Mouse (Mus musculus): ENCODE results near the gene Ctnnb1. TPM values are rescaled to one million over a fixed set of nuclear protein-coding genes. Genes with fewer than 3 reads are reported as not detected.

Gene Ctnnb1
- polyA plus RNA-seq, 1 experiment from 2014 or later = 629 TPM

DNA sequence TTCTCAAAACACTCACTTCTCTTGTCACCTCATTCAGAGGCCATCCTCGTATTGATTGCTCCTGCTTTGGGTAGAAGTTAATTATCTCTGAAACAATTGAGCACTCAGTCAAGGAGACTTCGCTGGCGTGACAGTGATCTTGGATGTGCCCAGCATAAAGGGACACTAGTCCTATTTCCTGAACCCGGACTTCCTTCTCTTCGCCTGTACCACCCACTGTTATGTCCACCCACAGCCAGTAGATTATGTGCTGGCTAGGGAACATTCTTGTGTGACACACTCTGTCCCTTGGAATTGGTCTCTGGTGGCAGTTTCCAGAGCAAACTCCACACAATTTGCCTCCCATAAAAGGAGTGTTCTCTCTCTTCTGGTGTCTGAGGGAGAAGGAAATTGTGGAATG, 32.5 kb upstream of the Ctnnb1 start:
- Histone ChIP-seq H3K4me1 (replicated peaks; ENCODE audit: control insufficient read depth, insufficient read depth, low read length) (peaks cover 19% of the 10 kb centered on the region), H3K27me3 (replicated peaks; ENCODE audit: control insufficient read depth, insufficient read depth, low read length) (no peaks in the 10 kb centered on the region), H3K9me3 (ENCODE audit: control insufficient read depth, low read length) (no peaks in the 10 kb centered on the region), H3K36me3 (ENCODE audit: control insufficient read depth, insufficient read depth, low read length) (no peaks in the 10 kb centered on the region), H3K27ac (ENCODE audit: low read depth) (no peak overlapping the region), H3K9ac (ENCODE audit: low read length) (no peak overlapping the region), H3K4me3 (ENCODE audit: low read depth, low read length) (no peak overlapping the region), H3K4me2 (ENCODE audit: low read length) (no peak overlapping the region)
- ATAC-seq (replicated peaks; ENCODE audit: low FRiP score, low TSS enrichment, low read depth) (no peak), DNase-seq (ENCODE audit: low spot score) (no peak)
- WGBS = 66% methylated on average over 5 of the region's 5 CpGs

DNA sequence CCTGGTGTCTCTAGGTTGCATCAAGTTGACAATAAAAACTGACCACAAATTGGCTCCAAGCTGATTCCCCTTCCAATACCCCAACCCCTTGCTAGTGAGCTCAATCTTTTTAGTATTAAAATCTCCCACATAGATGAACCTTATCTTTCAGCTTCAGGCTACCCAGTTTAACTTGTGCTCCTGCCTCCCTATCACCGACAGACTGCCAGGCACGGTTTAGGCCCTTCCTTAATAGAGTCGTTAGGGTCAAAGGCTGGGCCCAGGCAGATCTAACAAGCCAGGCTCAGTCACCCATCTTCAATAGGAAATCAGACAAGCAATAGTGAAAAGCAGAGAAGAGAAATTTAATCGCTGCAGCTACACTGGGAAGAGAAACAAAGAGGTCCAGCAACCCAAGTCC, 31.7 kb upstream of the Ctnnb1 start:
- no peak for DNase-seq (ENCODE audit: low spot score)
- peaks cover 19% of the 10 kb centered on the region for H3K4me1 ChIP-seq (replicated peaks; ENCODE audit: control insufficient read depth, insufficient read depth, low read length)
- no peak for ATAC-seq (replicated peaks; ENCODE audit: low FRiP score, low TSS enrichment, low read depth)

DNA sequence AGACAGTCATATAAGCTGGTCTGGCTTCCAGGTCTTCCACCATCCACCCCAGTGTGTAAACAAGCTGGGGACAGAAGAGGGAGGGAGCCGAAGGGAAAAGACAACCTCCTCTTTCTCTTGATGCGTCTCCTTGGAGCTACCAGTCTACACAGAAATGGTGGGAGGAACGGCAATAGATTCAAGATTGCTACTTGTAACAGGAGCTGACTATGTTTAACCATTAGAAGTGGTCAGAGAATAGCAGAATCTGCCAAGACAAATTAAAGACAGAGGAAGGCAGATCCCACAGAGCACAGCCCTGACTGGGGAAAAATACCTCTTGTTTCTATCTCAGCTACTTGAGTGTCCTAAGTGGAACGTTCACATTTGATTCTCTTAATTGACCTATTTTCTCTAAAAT, 29.2 kb upstream of the Ctnnb1 start:
- no peaks in the 10 kb centered on the region for H3K27me3 ChIP-seq (replicated peaks; ENCODE audit: control insufficient read depth, insufficient read depth, low read length)
- H3K9ac ChIP-seq (ENCODE audit: low read length) = no peak overlapping the region
- peaks cover 8% of the 10 kb centered on the region for H3K4me1 ChIP-seq (replicated peaks; ENCODE audit: control insufficient read depth, insufficient read depth, low read length)
- H3K4me3 ChIP-seq (ENCODE audit: low read depth, low read length) = no peak overlapping the region
- no peak overlapping the region for H3K4me2 ChIP-seq (ENCODE audit: low read length)
- 32% methylated on average over 4 of the region's 4 CpGs for WGBS
- ATAC-seq (replicated peaks; ENCODE audit: low FRiP score, low TSS enrichment, low read depth) (no peak), DNase-seq (ENCODE audit: low spot score) (no peak)
- no peaks in the 10 kb centered on the region for H3K36me3 ChIP-seq (ENCODE audit: control insufficient read depth, insufficient read depth, low read length)
- 0 out of 2 replicates have a peak overlapping the region, but pooled peaks have one; percentile 79 for H3K27ac ChIP-seq (ENCODE audit: low read depth)
- no peaks in the 10 kb centered on the region for H3K9me3 ChIP-seq (ENCODE audit: control insufficient read depth, low read length)

More for the DNA sequence above, 31.7 kb upstream of the Ctnnb1 start:
- Histone ChIP-seq H3K9me3 (ENCODE audit: control insufficient read depth, low read length) (no peaks in the 10 kb centered on the region), H3K27ac (ENCODE audit: low read depth) (no peak overlapping the region), H3K4me2 (ENCODE audit: low read length) (no peak overlapping the region), H3K9ac (ENCODE audit: low read length) (no peak overlapping the region), H3K4me3 (ENCODE audit: low read depth, low read length) (no peak overlapping the region), H3K36me3 (ENCODE audit: control insufficient read depth, insufficient read depth, low read length) (no peaks in the 10 kb centered on the region), H3K27me3 (replicated peaks; ENCODE audit: control insufficient read depth, insufficient read depth, low read length) (no peaks in the 10 kb centered on the region)
- 61% methylated on average over 4 of the region's 4 CpGs for WGBS

DNA sequence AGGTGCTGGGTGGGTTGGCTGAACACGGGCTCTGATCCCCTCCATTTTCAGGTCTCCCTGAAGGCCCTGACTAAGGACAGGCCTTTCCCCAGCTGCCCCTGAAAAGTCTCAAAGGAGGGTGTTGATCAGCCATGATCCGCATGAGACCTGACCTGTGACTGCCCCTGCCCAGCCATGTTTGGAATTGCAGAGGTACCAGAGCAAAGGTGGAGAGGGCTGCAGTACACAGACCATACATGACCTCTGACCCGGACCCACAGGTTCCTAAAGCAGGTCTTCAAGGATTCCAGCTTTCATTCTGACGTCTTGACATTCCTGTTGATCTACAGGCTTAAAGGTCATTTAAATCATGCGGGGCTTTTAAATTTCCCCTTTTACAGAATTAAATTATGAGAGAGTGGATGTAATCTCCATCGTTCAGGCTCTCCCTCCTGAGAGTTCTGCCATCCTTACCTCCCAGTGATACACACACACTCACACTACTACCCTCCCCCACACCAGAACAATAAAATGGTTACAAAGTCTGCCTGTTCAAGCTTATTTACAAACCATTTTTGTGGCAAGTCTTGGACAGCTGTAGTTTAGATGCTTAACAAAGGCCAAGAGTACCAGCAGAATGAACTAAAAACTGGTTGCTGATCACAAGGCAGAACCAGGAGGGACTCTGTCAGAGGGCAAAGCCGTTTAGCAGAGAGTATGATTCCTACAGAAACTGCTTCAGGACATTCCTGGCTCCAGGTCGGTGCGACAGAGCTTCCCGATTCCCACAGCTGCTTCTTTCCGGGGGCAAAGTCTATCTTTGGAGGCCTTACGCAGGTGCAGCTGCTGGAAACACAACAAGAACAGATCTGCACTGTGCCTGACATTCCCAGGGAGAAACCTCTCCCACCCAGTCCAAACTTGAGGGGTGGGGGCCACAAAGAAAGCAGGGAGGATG, 28.4 kb upstream of the Ctnnb1 start:
- 48% methylated on average over 12 of the region's 12 CpGs for WGBS
- DNase-seq (ENCODE audit: low spot score) = peak; percentile 80
- H3K9ac ChIP-seq (ENCODE audit: low read length) = no peak overlapping the region
- no peak overlapping the region for H3K4me3 ChIP-seq (ENCODE audit: low read depth, low read length)
- ATAC-seq (replicated peaks; ENCODE audit: low FRiP score, low TSS enrichment, low read depth) = peak; percentile 84
- H3K27ac ChIP-seq (ENCODE audit: low read depth) = peak overlapping the region; percentile 79
- no peaks in the 10 kb centered on the region for H3K36me3 ChIP-seq (ENCODE audit: control insufficient read depth, insufficient read depth, low read length)
- no peaks in the 10 kb centered on the region for H3K9me3 ChIP-seq (ENCODE audit: control insufficient read depth, low read length)
- peaks cover 8% of the 10 kb centered on the region for H3K4me1 ChIP-seq (replicated peaks; ENCODE audit: control insufficient read depth, insufficient read depth, low read length)
- H3K27me3 ChIP-seq (replicated peaks; ENCODE audit: control insufficient read depth, insufficient read depth, low read length) = no peaks in the 10 kb centered on the region
- no peak overlapping the region for H3K4me2 ChIP-seq (ENCODE audit: low read length)

DNA sequence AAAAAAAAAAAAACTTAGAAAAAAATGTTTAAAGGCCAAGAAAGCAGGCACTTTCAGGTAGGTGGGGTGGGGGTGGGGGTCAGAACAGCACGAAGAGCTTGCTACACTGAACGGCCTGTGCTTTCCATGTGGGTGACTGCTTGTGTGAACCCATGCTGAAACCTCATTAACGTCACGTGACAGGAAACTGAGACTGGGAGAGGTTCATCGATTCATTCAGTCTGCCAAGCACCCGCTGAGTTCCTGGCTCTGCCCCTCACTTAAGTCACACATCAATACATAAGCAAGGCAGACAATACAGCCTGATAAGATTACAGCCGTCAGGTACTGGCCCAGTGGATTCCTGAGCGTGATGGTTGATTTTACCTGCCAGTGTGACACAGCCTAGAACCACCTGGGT, 26.5 kb upstream of the Ctnnb1 start:
- Histone ChIP-seq H3K9ac (ENCODE audit: low read length) (no peak overlapping the region), H3K36me3 (ENCODE audit: control insufficient read depth, insufficient read depth, low read length) (no peaks in the 10 kb centered on the region), H3K4me2 (ENCODE audit: low read length) (no peak overlapping the region), H3K4me3 (ENCODE audit: low read depth, low read length) (no peak overlapping the region), H3K27me3 (replicated peaks; ENCODE audit: control insufficient read depth, insufficient read depth, low read length) (no peaks in the 10 kb centered on the region), H3K9me3 (ENCODE audit: control insufficient read depth, low read length) (no peaks in the 10 kb centered on the region), H3K4me1 (replicated peaks; ENCODE audit: control insufficient read depth, insufficient read depth, low read length) (peaks cover 8% of the 10 kb centered on the region), H3K27ac (ENCODE audit: low read depth) (no peak overlapping the region)
- no peak for ATAC-seq (replicated peaks; ENCODE audit: low FRiP score, low TSS enrichment, low read depth)
- DNase-seq (ENCODE audit: low spot score) = no peak
- 79% methylated on average over 8 of the region's 8 CpGs for WGBS

DNA sequence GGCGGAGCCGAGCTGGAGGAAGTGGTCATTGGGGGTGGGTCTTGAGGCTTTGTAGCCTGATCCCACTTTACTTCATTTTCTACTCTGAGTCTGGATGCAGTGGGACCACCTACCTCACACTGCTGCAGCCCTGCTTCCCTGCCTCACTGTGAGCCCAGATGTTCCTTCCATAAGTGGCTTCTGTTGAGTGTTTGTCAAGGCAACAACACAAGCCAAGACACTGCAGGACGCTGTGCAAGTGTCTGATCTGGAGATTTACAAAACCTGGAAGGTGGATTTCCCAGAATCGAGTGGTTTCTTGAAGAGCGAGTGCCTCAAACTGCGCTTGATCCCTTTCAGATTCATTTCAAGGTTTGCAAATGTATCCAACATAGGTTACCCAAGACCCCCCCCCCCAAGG, 20.6 kb upstream of the Ctnnb1 start:
- H3K4me3 ChIP-seq (ENCODE audit: low read depth, low read length) = no peak overlapping the region
- no peak for ATAC-seq (replicated peaks; ENCODE audit: low FRiP score, low TSS enrichment, low read depth)

DNA sequence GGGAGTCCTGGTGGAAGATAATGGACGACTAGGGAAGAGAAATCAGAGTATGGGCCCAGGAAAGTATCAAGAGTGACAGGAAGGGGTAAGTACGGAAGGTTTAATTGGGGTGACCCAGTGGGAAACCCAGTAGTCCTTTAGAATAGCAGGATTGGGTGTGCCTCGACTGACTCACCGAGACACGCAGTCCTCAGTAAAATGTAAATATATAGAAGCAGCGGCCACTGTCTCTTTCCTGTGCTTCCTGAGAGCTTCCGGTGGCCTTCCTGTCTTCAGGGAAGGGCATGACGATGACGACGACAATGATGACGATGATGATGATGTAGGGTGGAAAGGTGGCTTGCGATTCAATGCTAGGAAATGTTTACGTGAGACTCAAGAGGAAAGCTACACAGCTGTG, 15.9 kb upstream of the Ctnnb1 start:
- Histone ChIP-seq H3K4me2 (ENCODE audit: low read length) (no peak overlapping the region), H3K27me3 (replicated peaks; ENCODE audit: control insufficient read depth, insufficient read depth, low read length) (no peaks in the 10 kb centered on the region), H3K4me1 (replicated peaks; ENCODE audit: control insufficient read depth, insufficient read depth, low read length) (peaks cover 2% of the 10 kb centered on the region; the same call in 1 of the 2 replicates), H3K4me3 (ENCODE audit: low read depth, low read length) (no peak overlapping the region), H3K27ac (ENCODE audit: low read depth) (no peak overlapping the region), H3K36me3 (ENCODE audit: control insufficient read depth, insufficient read depth, low read length) (no peaks in the 10 kb centered on the region), H3K9me3 (ENCODE audit: control insufficient read depth, low read length) (no peaks in the 10 kb centered on the region), H3K9ac (ENCODE audit: low read length) (no peak overlapping the region)
- DNase-seq (ENCODE audit: low spot score) (no peak), ATAC-seq (replicated peaks; ENCODE audit: low FRiP score, low TSS enrichment, low read depth) (no peak)
- 76% methylated on average over 13 of the region's 13 CpGs for WGBS

More for the DNA sequence above, 20.6 kb upstream of the Ctnnb1 start:
- Histone ChIP-seq H3K9me3 (ENCODE audit: control insufficient read depth, low read length) (no peaks in the 10 kb centered on the region), H3K4me1 (replicated peaks; ENCODE audit: control insufficient read depth, insufficient read depth, low read length) (no peaks in the 10 kb centered on the region), H3K4me2 (ENCODE audit: low read length) (no peak overlapping the region), H3K36me3 (ENCODE audit: control insufficient read depth, insufficient read depth, low read length) (no peaks in the 10 kb centered on the region), H3K27me3 (replicated peaks; ENCODE audit: control insufficient read depth, insufficient read depth, low read length) (no peaks in the 10 kb centered on the region), H3K9ac (ENCODE audit: low read length) (no peak overlapping the region), H3K27ac (ENCODE audit: low read depth) (no peak overlapping the region)
- 83% methylated on average over 6 of the region's 6 CpGs for WGBS
- DNase-seq (ENCODE audit: low spot score) = no peak

DNA sequence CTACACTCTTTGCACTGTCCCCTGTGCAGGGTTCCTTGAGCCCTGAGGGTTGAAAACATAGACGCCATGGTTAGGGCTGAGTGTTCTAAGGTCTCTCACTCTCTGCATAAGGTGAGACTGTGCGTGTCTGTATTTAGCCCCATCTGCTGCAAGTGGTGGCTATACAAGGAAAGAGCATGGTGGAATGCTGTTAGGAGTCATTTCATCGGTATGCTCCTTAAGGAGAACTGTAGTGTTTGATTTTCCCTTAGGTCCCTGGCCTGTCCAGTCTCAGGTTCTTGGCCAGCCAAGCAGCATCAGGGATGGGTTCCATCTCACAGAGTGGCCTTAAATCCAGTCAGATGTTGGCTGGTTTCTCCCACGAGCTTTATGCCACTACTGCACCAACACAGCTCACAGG, 14.6 kb upstream of the Ctnnb1 start:
- 89% methylated on average over 4 of the region's 4 CpGs for WGBS
- H3K27me3 ChIP-seq (replicated peaks; ENCODE audit: control insufficient read depth, insufficient read depth, low read length) = no peaks in the 10 kb centered on the region

More for the DNA sequence above, 14.6 kb upstream of the Ctnnb1 start:
- ATAC-seq (replicated peaks; ENCODE audit: low FRiP score, low TSS enrichment, low read depth) (no peak), DNase-seq (ENCODE audit: low spot score) (no peak)
- no peak overlapping the region for H3K4me3 ChIP-seq (ENCODE audit: low read depth, low read length)
- H3K4me2 ChIP-seq (ENCODE audit: low read length) = no peak overlapping the region
- H3K27ac ChIP-seq (ENCODE audit: low read depth) = no peak overlapping the region; the same call in 1 of the 2 replicates
- no peaks in the 10 kb centered on the region for H3K9me3 ChIP-seq (ENCODE audit: control insufficient read depth, low read length)
- H3K9ac ChIP-seq (ENCODE audit: low read length) = no peak overlapping the region
- H3K36me3 ChIP-seq (ENCODE audit: control insufficient read depth, insufficient read depth, low read length) = no peaks in the 10 kb centered on the region
- H3K4me1 ChIP-seq (replicated peaks; ENCODE audit: control insufficient read depth, insufficient read depth, low read length) = peaks cover 13% of the 10 kb centered on the region
